Mouse (Mus musculus): ENCODE measurements around the gene Lss. TPM values are rescaled to one million over a fixed set of nuclear protein-coding genes. Genes with fewer than 3 reads are reported as not detected.

Gene Lss
- polyA plus RNA-seq (2012; rRNA removed; ENCODE audit: low replicate concordance) = 36.3 and 48.7 TPM in 2 replicates

DNA sequence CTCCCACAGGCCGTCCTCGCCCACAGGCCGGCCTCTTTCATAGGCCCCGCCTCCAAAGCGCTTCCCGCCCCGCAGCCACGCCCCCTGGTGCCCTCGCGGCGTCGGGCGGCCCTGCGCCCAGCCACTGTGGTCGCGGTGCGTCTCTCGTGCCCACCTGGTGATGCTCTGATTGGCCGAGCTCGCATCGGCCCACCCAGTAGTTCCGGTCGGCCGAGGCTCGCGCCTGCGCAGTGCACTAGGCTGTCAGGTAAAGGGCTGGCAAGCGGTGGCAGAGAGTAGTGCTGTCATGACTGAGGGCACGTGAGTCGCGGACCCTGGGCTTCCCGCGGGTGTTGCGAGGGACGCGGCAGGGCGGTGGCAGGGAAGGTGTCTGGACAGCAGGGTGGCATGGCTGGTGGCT lies at the start of gene Lss:
TSS of gene Lss (plus strand) at position 214 of the 400 bp plus-strand sequence.

DNA sequence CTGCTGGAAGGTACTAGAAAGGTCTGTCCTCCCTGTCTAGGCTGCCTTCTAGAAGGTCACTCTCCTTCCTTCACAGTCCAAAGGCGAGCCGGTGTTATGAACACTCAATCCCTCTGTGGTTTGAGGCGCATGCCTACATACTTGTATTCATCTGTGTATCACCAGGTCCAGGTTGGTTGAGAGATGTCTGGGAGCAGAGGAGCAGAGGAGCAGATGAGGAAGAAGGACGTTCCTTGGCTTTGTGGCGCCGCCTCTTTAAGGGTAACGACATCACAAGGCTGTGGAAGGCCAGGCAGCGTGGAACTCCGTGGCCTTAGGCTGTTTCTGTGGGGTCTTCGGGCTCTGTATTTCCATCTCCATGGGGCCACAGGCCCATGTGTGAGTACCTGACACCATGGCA lies 30.6 kb downstream of the Lss start, which contains the start of gene Spatc1l:
TSS of gene Spatc1l (plus strand) at position 301 of the 400 bp plus-strand sequence.

DNA sequence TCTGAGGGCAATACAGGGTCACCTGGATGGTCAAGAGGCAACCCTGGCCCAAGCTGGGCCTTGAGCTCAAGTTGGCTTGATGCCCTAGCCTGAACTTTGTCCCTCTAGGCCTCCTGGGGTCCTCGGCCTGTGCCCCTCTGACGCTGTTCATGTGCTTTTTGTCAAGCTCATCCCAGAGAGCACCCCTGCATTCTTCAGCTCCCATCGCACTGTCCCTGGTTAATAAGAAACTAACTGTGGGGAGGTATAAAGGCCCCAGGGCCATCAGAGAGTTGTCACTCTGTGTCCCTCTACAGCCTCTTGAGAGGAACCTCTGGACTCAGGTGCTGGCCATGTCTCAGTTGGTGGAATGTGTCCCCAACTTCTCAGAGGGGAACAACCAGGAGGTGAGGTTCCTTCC lies 44.0 kb downstream of the Lss start, which contains the start of gene Ftcd:
TSS of gene Ftcd (plus strand) at position 275 of the 400 bp plus-strand sequence.

Other genes with a start within 250 kb of the Lss start
- gene Dip2a, start 186.3 kb upstream of the Lss start, polyA plus RNA-seq (2012; rRNA removed; ENCODE audit: low replicate concordance) = 20.5 and 30.7 TPM in 2 replicates
- gene AC141477.1, start 91.1 kb upstream of the Lss start, polyA plus RNA-seq (2012; rRNA removed; ENCODE audit: low replicate concordance) = not detected in 2 replicates
- 12.7 and 19.0 TPM in 2 replicates for gene Pcnt, start 88.8 kb upstream of the Lss start, polyA plus RNA-seq (2012; rRNA removed; ENCODE audit: low replicate concordance)
- not detected in 2 replicates for gene 2610028H24Rik, start 82.5 kb upstream of the Lss start, polyA plus RNA-seq (2012; rRNA removed; ENCODE audit: low replicate concordance)
- gene Mcm3ap, start 62.7 kb upstream of the Lss start, polyA plus RNA-seq (2012; rRNA removed; ENCODE audit: low replicate concordance) = 21.5 and 32.8 TPM in 2 replicates
- 2.2 and 3.1 TPM in 2 replicates for gene Ybey, start 62.5 kb upstream of the Lss start, polyA plus RNA-seq (2012; rRNA removed; ENCODE audit: low replicate concordance)
- not detected in 2 replicates for gene Spatc1l, start 30.7 kb downstream of the Lss start, polyA plus RNA-seq (2012; rRNA removed; ENCODE audit: low replicate concordance)
- not detected in 2 replicates for gene Ftcd, start 44.1 kb downstream of the Lss start, polyA plus RNA-seq (2012; rRNA removed; ENCODE audit: low replicate concordance)
- 666 and 1,524 TPM in 2 replicates for gene Col6a2, start 92.0 kb downstream of the Lss start, polyA plus RNA-seq (2012; rRNA removed; ENCODE audit: low replicate concordance)
- gene Col6a1, start 194.6 kb downstream of the Lss start, polyA plus RNA-seq (2012; rRNA removed; ENCODE audit: low replicate concordance) = 688 and 1,410 TPM in 2 replicates

All from subcutaneous adipose tissue, adult 2 months (tissue).